Mouse (Mus musculus) B cell, adult 62 days (primary cell): ENCODE measurements around the gene Gm3500. TPM values are rescaled to one million over a fixed set of nuclear protein-coding genes. Genes with fewer than 3 reads are reported as not detected.

ENCODE experiments used
- total RNA-seq: library from RNA; stranded (reverse); gene quantifications from 4 replicates; pipeline ENCODE4 v1.2.4, GENCODE M21; 2023

Gm3500 gene
- total RNA-seq = not detected in 4 replicates

GRCm38 (mm10) chr14:5388949-5389348 is at the start of gene Gm3500:
Gm3500 (minus strand) TSS chr14:5389049.

GRCm38 (mm10) chr14:5334828-5335227 is 54.0 kb downstream of the Gm3500 start, which contains the start of gene Gm3542:
Gm3542 (minus strand) TSS chr14:5334928.

Other genes with a start within 250 kb of the Gm3500 start
- gene Gm3317, start 224.5 kb downstream of the Gm3500 start, total RNA-seq = not detected in 4 replicates
- not detected in 4 replicates for gene Gm8271, start 203.3 kb downstream of the Gm3500 start, total RNA-seq
- gene Gm3526, start 128.5 kb downstream of the Gm3500 start, total RNA-seq = not detected in 4 replicates
- gene Gm3542, start 54.1 kb downstream of the Gm3500 start, total RNA-seq = not detected in 4 replicates
- not detected in 4 replicates for gene Gm3194, start 66.4 kb upstream of the Gm3500 start, total RNA-seq
- not detected in 4 replicates for gene Gm8246, start 88.8 kb upstream of the Gm3500 start, total RNA-seq
- not detected in 4 replicates for gene Gm3187, start 95.2 kb upstream of the Gm3500 start, total RNA-seq
- not detected in 4 replicates for gene Gm3488, start 112.6 kb upstream of the Gm3500 start, total RNA-seq
- not detected in 4 replicates for gene Gm3532, start 149.4 kb upstream of the Gm3500 start, total RNA-seq
- not detected in 4 replicates for gene Gm8265, start 244.0 kb upstream of the Gm3500 start, total RNA-seq